Mouse (Mus musculus) C2C12 (cell line): ENCODE results near the gene Xndc1.
"Not testable (repeated sequence)": the region's sequence is repeated elsewhere in the genome, so short reads cannot be mapped to it uniquely, and the experiment has no call there.

ENCODE experiments used
- CEBPB ChIP-seq: IDR thresholded peaks from one replicate; pipeline ENCODE4 v1.6.1; 2011; ENCODE audit warnings: low read depth, mild to moderate bottlenecking, control low read depth, moderate library complexity
- CTCF ChIP-seq: IDR thresholded peaks from one replicate; pipeline ENCODE4 v1.5.1; 2011; ENCODE audit not compliant: control insufficient read depth, insufficient read depth, insufficient read length
- FOSL1 ChIP-seq: IDR thresholded peaks from one replicate; pipeline ENCODE4 v1.8.0; 2011; ENCODE audit warnings: mild to moderate bottlenecking, low read length; ENCODE audit not compliant: poor library complexity, insufficient read depth, severe bottlenecking
- MAX ChIP-seq: IDR thresholded peaks from one replicate; pipeline ENCODE4 v1.6.1; 2011; ENCODE audit warnings: mild to moderate bottlenecking, control low read depth
- MYOD1 ChIP-seq: IDR thresholded peaks from one replicate; pipeline ENCODE4 v1.6.1; 2011; ENCODE audit warnings: low read depth; ENCODE audit not compliant: control insufficient read depth, insufficient read length
- MYOG ChIP-seq: IDR thresholded peaks from one replicate; pipeline ENCODE4 v1.6.1; 2011; ENCODE audit not compliant: control insufficient read depth, insufficient read length; ENCODE audit errors: extremely low read depth
- USF1 ChIP-seq: IDR thresholded peaks from one replicate; pipeline ENCODE4 v1.6.1; 2011; ENCODE audit warnings: low read depth, mild to moderate bottlenecking, control low read depth, moderate library complexity

DNA sequence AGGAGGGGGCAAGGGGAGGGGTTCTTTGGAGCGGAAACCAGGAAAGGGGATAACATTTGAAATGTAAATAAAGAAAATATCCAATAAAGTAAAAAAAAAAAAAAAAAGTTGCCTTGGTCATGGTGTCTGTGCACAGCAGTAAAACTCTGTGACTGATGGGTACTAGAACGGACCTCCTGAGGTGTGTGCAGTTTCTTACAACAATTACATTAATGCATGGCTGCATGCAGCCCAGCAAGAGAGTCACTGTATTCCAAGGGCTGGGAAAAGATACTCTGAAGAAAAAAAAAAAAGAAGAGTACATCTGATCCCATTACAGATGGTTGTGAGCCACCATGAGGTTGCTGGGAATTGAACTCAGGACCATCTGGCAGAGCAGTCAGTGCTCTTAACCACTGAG lies 44.4 kb upstream of the Xndc1 start:
- not testable (repeated sequence) for TF ChIP-seq CTCF, MYOD1, MYOG, MAX, USF1, CEBPB, FOSL1
